Mouse (Mus musculus) hindbrain, embryonic 11.5 days (tissue): ENCODE measurements around the gene Adam26b. TPM values are rescaled to one million over a fixed set of nuclear protein-coding genes. Genes with fewer than 3 reads are reported as not detected.
"Not testable (repeated sequence)": the region's sequence is repeated elsewhere in the genome, so short reads cannot be mapped to it uniquely, and the experiment has no call there.

ENCODE experiments used
- ATAC-seq: fragments of 200-750 bp; cut with Nextera tagmentation; 2 replicates; pipeline ENCODE4 v1.8.0; 2017; ENCODE audit warnings: mild to moderate bottlenecking, moderate TSS enrichment, moderate library complexity; ENCODE audit not compliant: low FRiP score
- DNase-seq: peaks from one replicate; pipeline ENCODE4 v3.0.0-alpha.2; 2015; ENCODE audit warnings: low spot score
- H3K27ac ChIP-seq: fragments of 300-500 bp; sonication (generic); 2 replicates; pipeline ENCODE4 v1.5.1; 2014; ENCODE audit warnings: mild to moderate bottlenecking, low read depth, low read length
- H3K27me3 ChIP-seq: fragments of 300-500 bp; sonication (generic); 2 replicates; pipeline ENCODE4 v1.6.1; 2014; ENCODE audit warnings: mild to moderate bottlenecking, low read length, moderate library complexity, mixed read lengths; ENCODE audit not compliant: control insufficient read depth, insufficient read depth
- H3K36me3 ChIP-seq: fragments of 300-500 bp; sonication (generic); 2 replicates; pipeline ENCODE4 v1.6.1; 2014; ENCODE audit warnings: mild to moderate bottlenecking, low read length, moderate library complexity, mixed read lengths; ENCODE audit not compliant: control insufficient read depth, insufficient read depth
- H3K4me1 ChIP-seq: fragments of 300-500 bp; sonication (generic); replicated peaks from 2 replicates; pipeline ENCODE4 v1.6.1; 2014; ENCODE audit warnings: low read length, mixed read lengths; ENCODE audit not compliant: control insufficient read depth, insufficient read depth
- H3K4me2 ChIP-seq: fragments of 300-500 bp; sonication (generic); replicated peaks from 2 replicates; pipeline ENCODE4 v1.6.1; 2014; ENCODE audit warnings: mild to moderate bottlenecking, low read depth, low read length
- H3K4me3 ChIP-seq: fragments of 300-500 bp; sonication (generic); 2 replicates; pipeline ENCODE4 v1.5.1; 2014; ENCODE audit warnings: low read depth, low read length
- H3K9ac ChIP-seq: fragments of 300-500 bp; sonication (generic); 2 replicates; pipeline ENCODE4 v1.6.1; 2014; ENCODE audit warnings: low read depth, low read length
- H3K9me3 ChIP-seq: fragments of 300-500 bp; sonication (generic); 2 replicates; pipeline ENCODE4 v1.6.1; 2016; ENCODE audit warnings: low read length; ENCODE audit not compliant: control insufficient read depth
- WGBS: fragments of 180-500 bp; shearing (Covaris S2); extraction: QIAGEN DNeasy Blood & Tissue Kit; methylation state at CpG from one replicate; pipeline ENCODE4 v1.1.7; 2014; 5-methylcytosine and 5-hydroxymethylcytosine counted together
- polyA plus RNA-seq: library from polyadenylated mRNA; unstranded; fragments of >200 nt; fragmentation: Nextera tagmentation; extraction: Ambion mirVana; gene quantifications from 2 replicates; pipeline ENCODE4 v1.2.1, GENCODE M21; 2014

The Adam26b gene
- not detected in 2 replicates for polyA plus RNA-seq

DNA sequence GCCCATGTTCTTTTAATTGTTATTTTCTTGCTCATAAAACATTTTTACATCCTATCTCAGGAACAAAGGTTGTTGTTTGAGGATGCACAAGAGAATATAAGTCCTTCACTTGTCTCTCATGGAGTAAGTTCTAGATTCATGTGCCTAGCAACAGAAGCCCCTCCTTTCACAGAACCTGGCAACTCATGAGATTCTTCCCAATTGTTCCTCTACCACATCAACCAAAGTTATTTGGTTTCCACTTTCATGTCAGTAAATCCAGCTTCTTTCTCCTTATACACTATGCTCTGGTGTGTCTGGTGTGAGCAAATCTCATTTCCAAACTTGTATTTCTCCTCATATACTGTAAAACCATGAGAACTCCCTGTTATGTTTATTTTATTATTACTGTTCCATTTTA is at the start of gene Adam26b:
Gene Adam26b (minus strand): TSS at position 101 of the 400 bp plus-strand sequence.
- H3K36me3 ChIP-seq, H3K27me3 ChIP-seq, H3K4me3 ChIP-seq, H3K4me1 ChIP-seq, H3K9ac ChIP-seq, ATAC-seq, H3K9me3 ChIP-seq, DNase-seq, H3K4me2 ChIP-seq, H3K27ac ChIP-seq: not testable (repeated sequence)

DNA sequence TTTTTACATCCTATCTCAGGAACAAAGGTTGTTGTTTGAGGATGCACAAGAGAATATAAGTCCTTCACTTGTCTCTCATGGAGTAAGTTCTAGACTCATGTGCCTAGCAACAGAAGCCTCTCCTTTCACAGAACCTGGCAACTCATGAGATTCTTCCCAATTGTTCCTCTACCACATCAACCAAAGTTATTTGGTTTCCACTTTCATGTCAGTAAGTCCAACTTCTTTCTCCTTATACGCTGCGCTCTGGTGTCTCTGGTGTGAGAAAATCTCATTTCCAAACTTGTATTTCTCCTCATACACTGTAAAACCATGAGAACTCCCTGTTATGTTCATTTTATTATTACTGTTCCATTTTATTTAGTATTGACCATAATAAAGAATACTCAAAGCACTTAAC is 48.7 kb upstream of the Adam26b start, which contains the start of gene Adam26a:
Gene Adam26a (minus strand): TSS at position 101 of the 400 bp plus-strand sequence.
- 92% methylated on average over 2 of the region's 2 CpGs for WGBS
- not testable (repeated sequence) for H3K4me2 ChIP-seq, H3K27me3 ChIP-seq, H3K27ac ChIP-seq, ATAC-seq, H3K4me3 ChIP-seq, DNase-seq, H3K36me3 ChIP-seq, H3K9me3 ChIP-seq, H3K4me1 ChIP-seq, H3K9ac ChIP-seq

Other genes starting within 250 kb of the Adam26b start
- gene Zfp42, start 221.1 kb downstream of the Adam26b start, polyA plus RNA-seq: not detected in 2 replicates
- not detected in 2 replicates for gene Adam26a, start 48.6 kb upstream of the Adam26b start, polyA plus RNA-seq
- not detected in 2 replicates for gene Gm5346, start 99.2 kb upstream of the Adam26b start, polyA plus RNA-seq
- gene Adam34, start 181.9 kb upstream of the Adam26b start, polyA plus RNA-seq: not detected in 2 replicates